Mouse (Mus musculus): ENCODE data around the gene Agpat3.
"Not testable (repeated sequence)": the region's sequence is repeated elsewhere in the genome, so short reads cannot be mapped to it uniquely, and the experiment has no call there.

Gene Agpat3

DNA sequence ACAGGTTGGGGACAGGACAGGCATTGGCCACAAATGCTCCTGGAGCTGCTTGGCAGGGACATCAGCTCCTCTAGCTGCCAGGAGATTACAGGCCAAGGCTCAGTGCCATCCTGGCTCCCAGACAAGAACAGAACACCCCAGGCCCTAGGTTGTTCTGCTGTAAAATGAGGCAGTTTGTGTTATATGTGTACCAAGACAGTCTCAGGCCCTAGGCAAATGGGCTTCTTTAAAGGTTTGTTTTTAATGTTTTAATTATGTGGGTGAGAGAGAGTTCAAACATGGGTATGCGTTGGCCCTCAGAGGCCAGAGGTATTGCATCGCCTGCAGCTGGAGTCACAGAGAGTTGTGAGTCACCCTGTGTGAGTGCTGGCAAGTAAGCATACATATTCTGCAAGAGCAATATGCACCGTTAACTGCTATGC lies 8.0 kb upstream of the Agpat3 start:
- DNase-seq, result peak; percentile 90

GRCm38 (mm10) chr10:78358999-78359398 lies 6.7 kb upstream of the Agpat3 start:
- not testable (repeated sequence) for DNase-seq

GRCm38 (mm10) chr10:78358266-78358665 lies 6.0 kb upstream of the Agpat3 start:
- DNase-seq, result no peak

- no peak for DNase-seq
These were observed 5.5 kb upstream of the Agpat3 start for GRCm38 (mm10) chr10:78357742-78358141.

- DNase-seq, result no peak
These were observed 3.8 kb upstream of the Agpat3 start for GRCm38 (mm10) chr10:78355931-78356593.

DNA sequence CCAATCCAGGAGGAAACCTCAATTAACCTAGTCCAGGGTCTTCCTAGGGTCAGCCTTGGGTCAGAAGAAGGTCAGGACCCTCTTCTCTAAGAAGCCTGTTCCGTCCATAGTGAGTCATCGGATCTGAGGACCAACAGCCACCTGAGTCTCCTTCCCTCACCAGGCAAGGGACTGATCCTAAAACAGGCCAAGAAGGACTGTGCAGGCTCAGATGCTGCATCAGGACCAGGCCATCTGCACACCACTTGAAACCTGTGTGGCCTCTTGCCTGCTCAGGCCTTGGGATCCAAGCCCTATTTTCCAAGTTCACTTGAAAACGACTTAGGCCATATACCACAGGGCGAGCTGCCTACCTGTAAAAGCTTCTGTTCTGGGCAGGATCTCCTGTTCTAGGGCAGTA lies 907 bp upstream of the Agpat3 start:
- DNase-seq, result no peak

DNA sequence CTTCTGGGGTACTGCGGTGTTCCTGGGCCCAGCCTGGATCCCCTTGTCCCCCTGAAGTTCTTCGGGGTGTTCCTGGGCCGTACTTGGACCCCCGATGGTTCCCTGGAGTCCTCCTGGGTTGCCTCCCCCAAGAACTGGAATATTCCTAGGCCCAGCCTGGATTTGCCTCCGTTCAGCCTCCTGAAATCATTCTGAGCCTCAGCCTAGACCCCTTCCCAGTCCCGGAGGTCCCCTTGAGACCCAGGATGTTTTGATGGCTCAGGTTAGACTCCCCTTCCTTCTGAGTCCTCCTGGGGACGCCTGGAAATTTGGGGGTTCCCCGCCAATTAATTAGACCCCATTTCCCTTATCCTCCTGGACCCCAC lies 359 bp upstream of the Agpat3 start:
- DNase-seq, result no peak

DNA sequence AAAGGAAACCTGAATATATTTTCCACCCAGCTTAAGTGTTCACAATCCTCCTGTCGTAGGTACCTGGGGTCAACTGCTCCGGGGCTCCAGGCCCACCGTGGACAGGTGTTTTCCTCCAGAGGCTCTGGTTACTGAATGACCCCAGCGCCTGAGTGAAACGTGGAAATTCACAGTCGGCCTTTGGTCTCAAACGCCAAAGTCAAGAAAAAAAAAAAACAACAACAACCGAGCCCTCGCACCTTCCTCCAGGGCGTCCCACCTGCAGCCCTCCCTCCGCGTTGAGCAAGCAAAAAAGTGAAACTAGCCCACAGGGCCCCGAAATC lies 764 bp downstream of the Agpat3 start:
- no peak for DNase-seq

DNA sequence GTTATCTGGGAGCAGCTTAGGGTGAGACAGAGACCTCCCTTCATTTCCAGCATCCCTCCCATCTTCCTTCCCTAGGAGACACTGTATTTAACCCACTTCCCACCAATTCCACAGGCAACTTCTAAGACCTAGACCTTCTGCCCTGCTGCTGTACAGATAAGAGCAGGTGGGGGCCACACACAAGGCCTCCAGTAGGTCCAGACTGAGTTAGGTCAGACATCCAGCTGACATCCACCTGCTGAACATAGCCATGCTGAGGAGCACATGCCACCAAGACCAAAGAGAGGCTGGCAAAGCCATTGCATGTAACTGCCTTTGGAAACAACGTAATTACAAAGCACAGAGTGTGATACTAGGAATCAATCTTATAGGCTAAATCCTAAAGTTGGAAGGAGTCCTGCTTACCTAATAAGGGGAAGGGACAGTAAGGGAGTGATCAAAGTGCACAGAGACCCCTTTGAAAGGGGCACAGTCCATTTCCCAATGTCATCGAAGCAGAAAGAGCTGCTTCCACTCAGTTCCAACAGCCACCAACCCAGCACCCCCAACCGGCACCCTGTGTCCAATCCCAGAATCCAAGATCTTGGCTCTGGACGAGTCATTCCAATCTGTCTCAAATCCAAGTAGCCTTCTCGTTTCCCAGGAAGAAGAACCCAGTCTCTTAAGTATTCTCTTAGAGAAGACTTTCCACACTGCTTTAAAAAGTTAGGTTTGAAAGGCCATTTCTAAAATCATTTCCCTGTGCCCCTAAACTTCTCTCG lies 1.3 kb downstream of the Agpat3 start:
- no peak for DNase-seq

- DNase-seq, result no peak
These were observed 2.7 kb downstream of the Agpat3 start for GRCm38 (mm10) chr10:78349464-78350165.

DNA sequence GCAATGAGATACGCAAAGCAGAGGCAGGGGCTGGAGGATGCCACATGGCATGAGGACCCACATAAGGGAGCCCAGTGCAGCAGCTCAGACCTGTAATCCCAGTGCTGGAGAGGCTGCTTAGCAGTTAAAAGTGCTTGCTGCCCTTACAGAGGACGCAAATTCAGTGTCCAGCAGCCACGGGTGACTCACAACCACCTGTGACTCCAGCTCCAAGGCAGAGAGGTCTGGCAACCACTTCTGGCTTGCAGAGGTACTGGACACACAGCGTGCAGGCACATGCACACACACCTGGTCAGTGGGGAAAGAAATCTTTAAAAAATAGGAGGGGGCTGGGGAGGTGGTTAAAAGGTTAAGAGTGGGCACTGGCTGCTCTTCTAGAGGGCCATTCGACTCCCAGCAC lies 4.1 kb downstream of the Agpat3 start:
- no peak for DNase-seq

DNA sequence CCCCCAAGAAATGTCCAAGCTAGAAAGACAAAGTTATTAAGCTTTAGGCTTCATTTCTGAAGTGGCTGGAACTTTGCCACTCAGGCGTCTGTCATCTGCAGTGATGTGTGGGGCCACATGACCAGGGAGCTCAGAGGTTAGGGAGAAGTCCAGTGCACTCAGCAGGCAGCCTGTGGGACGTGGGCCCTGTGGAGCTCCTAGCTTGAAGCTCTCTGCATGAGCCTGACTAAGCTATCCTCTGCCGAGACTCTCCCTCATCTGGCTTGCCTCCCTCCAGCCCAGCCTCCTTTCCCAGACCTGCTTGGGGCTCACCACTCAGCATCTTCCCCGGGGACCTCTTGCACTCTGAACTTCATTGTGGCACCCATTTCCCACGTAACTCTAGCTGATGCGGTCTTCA lies 4.8 kb downstream of the Agpat3 start:
- no peak for DNase-seq

DNA sequence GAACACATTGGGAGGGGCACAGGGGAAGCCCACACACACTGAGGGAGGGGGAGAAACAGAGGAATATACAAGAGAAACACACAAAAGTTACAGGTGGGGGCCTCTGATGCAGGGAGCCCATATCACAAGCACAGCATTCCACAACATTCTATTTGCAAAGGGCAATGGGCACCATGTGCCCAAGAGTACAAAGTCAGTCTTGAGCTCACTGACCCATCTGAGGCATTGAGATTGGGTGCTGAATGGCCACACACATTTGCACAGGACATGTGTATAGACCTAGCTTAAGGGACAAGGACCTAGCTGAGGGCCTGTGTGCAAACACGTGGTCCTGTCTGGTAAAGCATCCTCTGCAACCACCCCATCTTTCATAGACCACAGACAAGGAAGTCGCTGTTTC lies 6.8 kb downstream of the Agpat3 start:
- no peak for DNase-seq

GRCm38 (mm10) chr10:78342091-78342490 lies 10.2 kb downstream of the Agpat3 start:
- DNase-seq, result no peak

GRCm38 (mm10) chr10:78338180-78338579 lies 14.1 kb downstream of the Agpat3 start:
- DNase-seq, result no peak

- no peak for DNase-seq
These were observed 17.2 kb downstream of the Agpat3 start for GRCm38 (mm10) chr10:78334923-78335561.

GRCm38 (mm10) chr10:78331577-78331976 lies 20.7 kb downstream of the Agpat3 start:
- DNase-seq, result no peak

- DNase-seq, result no peak
These were observed 23.0 kb downstream of the Agpat3 start for GRCm38 (mm10) chr10:78329305-78329704.

- DNase-seq, result no peak
These were observed 24.2 kb downstream of the Agpat3 start for GRCm38 (mm10) chr10:78328011-78328575.

GRCm38 (mm10) chr10:78325916-78326647 lies 26.2 kb downstream of the Agpat3 start:
- DNase-seq, result no peak

GRCm38 (mm10) chr10:78324556-78325164 lies 27.6 kb downstream of the Agpat3 start:
- peak; percentile 79 for DNase-seq

GRCm38 (mm10) chr10:78323214-78323880 lies 28.9 kb downstream of the Agpat3 start:
- peak; percentile 87 for DNase-seq
